Mouse (Mus musculus) C2C12 (cell line): ENCODE data around the gene Tcf12.

Experiments used
- CTCF ChIP-seq: IDR thresholded peaks from one replicate; pipeline ENCODE4 v1.5.1; 2011; ENCODE audit not compliant: control insufficient read depth, insufficient read depth, insufficient read length
- MAX ChIP-seq: IDR thresholded peaks from one replicate; pipeline ENCODE4 v1.6.1; 2011; ENCODE audit warnings: mild to moderate bottlenecking, control low read depth
- MYOG ChIP-seq: IDR thresholded peaks from one replicate; pipeline ENCODE4 v1.6.1; 2011; ENCODE audit not compliant: control insufficient read depth, insufficient read length; ENCODE audit errors: extremely low read depth

DNA sequence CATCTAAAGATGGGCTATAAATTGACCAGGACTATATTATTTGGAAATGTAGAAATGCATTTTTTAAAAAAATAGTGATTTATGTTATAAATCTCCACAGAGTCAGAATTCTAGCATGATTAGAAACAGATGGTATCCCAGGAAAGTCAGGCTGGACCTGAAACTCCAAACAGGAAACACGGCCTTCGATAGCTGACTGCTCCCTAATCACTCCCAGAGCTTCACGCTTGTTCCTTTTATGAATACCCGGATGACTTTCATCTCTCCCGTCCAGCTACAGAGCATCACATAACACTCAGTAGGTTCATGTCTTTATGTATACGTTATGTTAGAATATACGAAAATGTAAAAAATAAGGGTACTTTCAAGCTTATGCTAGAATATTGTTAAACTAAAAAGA lies 216.4 kb downstream of the Tcf12 start:
- no peak for TF ChIP-seq CTCF
- TF ChIP-seq MAX = no peak
- no peak for TF ChIP-seq MYOG
